Mouse (Mus musculus) lung, postnatal 10 days (tissue): Measurements from ENCODE around the gene Gpr176.

Experiments used
- DNase-seq: peaks from one replicate; pipeline ENCODE4 v3.0.0; 2021

Gene Gpr176

DNA sequence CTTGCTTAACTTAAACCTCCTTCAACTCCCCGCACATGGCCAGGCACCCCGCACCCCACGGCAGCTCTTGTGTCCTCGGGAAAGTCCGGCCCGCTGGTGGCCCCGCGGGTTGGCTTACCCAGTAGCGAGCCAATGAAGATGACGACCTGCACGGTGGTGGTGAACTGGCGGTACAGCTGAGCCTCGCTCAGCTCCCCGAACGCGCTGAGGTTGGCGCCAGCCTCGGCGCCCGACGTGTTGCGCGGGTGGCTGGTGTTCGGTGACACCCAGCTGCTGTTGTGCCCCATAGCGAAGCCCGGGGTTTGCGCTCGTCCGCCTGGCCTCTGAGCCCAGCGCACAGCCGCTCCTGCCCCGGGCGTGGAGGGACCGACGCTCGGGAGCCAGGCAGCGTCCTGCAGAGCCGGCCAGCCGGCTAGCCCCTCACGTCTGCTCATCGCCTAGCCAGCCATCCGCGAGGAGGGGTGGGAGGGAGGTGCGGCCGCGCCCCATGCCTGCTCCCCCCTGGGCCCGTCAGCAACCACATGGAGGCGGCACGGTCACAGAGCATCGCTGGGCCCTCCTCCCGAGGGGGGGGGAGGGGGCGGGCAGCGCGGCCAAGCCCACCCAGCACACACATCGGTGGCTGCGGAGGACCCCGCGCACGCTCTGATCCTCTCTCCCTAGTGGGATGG is at the start of gene Gpr176:
TSS of gene Gpr176 (minus strand) at position 519 of the 671 bp plus-strand sequence.
- DNase-seq: peak; percentile 31

DNA sequence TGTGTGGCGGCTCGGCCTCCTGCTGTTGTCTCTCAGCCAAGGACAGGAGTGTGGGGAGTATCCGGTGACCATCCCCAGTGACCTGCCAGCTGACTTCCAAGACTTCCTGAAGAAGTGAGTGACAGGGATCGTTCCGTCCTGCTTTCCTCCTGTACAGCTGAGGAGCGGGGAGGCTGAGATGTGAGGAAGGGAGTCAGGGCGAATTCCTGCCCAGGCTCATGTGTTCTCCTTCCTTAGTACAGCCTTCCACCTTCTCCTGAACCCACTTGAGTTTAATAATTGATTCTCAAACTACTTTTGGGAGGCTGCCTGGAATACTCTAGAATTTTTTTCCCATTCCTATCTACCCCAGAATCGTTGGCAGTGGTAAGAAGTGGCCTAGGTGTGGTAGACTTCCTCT is 49.2 kb upstream of the Gpr176 start:
- DNase-seq: peak; percentile 37

GRCm38 (mm10) chr2:118421951-118422350 is 48.7 kb upstream of the Gpr176 start:
- DNase-seq: peak; percentile 30

DNA sequence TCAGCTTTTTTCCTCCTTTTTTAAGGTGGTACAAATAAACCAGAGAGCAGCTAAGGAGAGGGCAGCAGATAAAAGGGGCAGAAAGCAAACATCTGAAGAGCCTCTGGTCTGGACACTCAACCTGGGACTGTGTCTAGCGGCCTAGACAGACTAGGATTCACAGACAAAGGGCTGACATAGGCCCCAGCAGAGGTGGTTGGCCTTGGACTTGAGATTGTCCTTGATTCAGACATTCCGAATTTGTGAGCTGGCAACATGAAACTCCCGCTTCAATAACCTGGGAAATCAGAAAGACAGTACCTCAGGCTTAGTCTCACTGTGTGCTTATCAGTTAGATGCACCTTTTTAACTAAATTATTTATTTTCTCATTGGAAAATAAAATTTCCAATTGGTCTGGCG is 44.9 kb upstream of the Gpr176 start:
- DNase-seq: no peak

- DNase-seq: no peak
Observed at GRCm38 (mm10) chr2:118415601-118416355, 42.6 kb upstream of the Gpr176 start.

GRCm38 (mm10) chr2:118412821-118413220 is 39.6 kb upstream of the Gpr176 start:
- DNase-seq: no peak

- DNase-seq: peak; percentile 21
Observed at GRCm38 (mm10) chr2:118408336-118408895, 35.2 kb upstream of the Gpr176 start.

- no peak for DNase-seq
Observed at GRCm38 (mm10) chr2:118406811-118407210, 33.6 kb upstream of the Gpr176 start.

DNA sequence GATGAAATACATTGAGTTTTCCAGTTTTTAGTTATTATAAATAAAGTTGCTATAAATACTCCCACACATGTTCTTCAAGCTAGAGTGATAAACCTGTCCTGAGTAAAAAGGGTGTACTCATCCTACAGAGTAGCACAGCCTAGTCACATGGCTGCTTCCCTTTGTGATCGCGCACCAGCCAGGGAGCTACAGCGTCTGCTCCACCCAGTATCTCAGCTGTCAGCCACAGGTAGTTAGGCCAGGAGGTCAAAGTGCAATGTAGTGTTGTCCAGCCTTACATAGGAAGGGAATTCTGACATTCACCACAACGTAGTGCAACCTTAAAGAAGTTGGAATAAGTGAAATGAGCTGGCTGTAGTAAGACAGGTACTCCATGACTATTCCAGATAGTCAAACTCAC is 32.3 kb upstream of the Gpr176 start:
- no peak for DNase-seq

GRCm38 (mm10) chr2:118404336-118404735 is 31.1 kb upstream of the Gpr176 start:
- no peak for DNase-seq

DNA sequence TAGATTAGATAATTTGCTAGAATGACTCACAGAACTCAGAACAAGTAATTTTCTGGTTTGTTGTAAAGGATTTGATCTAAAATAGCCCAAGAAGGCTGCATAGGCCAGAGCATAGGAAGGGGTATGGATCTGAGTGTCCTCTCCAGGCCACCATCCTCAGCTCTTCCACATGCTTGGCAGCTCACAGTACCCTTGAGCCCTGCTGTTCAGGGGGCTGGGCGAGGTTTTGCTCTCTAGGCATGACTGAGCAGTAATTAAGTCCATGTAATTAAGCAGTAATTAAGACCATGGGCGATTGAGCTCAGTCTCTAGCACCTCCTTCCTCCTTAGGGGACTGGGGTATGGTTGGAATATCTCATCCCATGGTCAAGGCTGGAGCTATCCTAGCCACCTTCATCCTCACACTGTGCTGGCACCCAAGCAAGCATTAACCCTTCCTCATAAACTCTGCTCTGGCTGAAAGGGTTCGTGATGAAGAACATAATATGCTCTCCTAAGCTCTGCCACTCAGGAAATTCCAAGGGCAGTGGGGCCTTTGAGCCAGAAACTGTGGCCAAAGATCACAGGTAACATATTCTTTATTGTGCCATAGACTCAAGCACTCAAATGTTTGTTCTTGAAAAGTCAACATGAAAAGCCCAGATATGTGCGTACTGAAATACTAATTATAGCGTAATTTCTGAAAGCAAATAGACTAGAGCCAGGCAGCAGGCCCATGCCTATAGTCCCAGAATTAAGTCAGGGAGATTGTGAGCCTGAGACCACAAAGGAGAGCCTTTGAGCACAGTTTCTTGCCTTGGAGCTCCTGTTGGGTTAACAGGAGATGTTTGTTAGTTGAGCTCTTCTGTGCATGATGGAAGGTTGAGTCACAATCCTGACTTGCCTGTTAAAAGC is 28.9 kb upstream of the Gpr176 start:
- DNase-seq: no peak

GRCm38 (mm10) chr2:118399751-118400150 is 26.5 kb upstream of the Gpr176 start:
- no peak for DNase-seq

DNA sequence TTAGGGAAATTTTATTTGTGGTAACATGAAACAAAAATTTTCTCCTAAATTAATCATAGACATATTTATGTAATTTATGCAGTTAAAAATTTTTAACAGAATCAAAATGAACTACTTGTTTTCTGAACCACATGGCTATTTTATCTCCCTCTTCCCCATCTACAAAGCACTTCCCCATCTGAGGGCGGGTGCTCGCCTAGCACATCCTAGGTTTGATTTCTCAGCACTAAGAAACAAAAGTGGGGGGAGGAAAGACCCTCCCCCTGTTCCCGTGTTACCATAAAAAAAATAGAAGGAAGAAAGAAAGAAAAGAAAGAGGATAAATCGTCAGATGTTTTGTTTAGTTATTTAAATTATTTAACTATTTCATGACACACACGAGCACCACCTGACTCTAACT is 18.0 kb upstream of the Gpr176 start:
- DNase-seq: no peak

DNA sequence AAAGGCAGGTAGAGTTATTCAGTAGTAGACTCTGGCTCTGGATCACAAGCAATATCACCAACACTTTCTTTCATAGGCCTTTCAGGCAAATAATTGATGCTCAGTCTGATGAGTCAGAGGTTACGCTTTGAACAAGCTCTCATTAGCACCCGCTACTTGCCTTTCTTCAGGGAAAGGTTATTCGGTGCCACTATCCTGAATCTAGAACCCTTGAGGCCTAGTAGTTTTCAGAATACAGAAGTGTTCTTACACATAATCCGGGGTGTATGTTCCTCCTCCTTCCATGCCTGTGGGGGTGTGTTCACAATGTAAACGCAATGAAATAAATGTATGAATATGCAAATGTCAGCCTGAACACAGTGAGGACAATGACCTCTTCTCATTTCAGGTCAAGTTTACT is 16.9 kb upstream of the Gpr176 start:
- DNase-seq: no peak

DNA sequence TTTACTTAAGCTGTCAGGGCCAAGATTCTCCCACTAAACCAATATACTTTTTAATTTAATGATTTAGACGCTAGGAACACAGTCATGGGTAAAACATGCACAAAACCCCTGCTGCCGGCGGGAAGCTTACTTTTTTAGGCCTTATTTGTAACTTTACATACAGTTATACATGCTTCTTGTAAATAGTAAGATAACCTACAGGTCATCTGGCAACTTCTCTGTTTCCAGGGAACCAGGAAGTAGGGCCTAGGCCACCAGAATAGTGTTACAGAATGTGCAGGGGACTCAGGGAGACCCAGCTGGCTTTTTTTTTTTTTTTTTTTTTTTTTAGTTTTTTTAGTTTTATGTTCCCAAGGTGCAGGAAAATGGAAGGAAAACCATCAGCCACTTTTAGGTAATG is 16.4 kb upstream of the Gpr176 start:
- no peak for DNase-seq

DNA sequence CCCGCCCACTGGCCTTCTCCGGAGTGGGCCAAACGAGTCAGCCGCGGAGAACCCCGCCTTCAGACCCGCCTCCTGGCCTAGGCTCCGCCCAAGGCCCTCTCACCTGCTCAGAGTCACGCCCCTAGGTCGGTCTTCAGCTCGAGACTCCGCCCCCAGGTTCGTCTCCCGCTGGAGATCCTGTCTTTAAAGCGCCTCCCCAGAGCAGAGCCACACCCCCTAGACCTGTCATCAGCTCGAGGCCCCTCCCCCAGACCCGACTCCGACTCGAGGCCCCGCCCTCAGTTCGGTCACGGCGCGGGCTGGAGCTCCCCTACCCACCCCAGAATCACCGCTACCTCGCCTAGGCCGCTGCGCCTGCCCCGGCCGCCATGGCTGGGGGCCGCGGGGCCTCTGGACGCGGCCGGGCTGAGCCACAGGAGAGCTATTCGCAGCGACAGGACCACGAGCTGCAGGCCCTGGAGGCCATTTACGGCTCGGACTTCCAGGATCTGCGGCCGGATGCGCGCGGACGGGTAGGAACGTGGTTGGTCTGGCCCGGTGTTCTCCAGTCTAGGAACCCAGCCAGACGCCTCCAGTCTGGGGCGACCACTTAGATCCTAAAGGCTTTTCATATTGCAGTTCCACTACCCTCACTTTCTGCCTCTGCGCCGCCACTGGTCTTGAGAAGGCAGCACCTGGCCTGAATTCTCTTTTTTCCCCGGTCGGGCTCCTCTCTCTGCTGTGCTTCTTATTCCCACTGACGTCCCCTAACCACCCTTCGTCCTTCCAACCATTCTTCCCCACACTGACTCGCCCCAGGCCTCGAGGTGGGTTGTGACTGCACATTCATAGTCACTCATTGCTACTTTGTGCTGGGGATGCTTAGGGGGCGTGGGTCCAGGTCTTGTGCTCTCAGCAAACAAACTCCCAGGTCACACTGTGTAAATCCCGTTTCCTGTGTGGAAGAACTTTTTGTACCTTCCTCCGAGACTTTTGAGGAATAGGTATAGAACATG is 15.4 kb upstream of the Gpr176 start, which contains the start of gene Eif2ak4:
TSS of gene Eif2ak4 (plus strand) at position 278 of the 995 bp plus-strand sequence.
- DNase-seq: peak; percentile 100

GRCm38 (mm10) chr2:118383387-118383786 is 10.2 kb upstream of the Gpr176 start:
- DNase-seq: no peak

- DNase-seq: no peak
Observed at GRCm38 (mm10) chr2:118379756-118380155, 6.5 kb upstream of the Gpr176 start.

GRCm38 (mm10) chr2:118375931-118376330 is 2.7 kb upstream of the Gpr176 start:
- no peak for DNase-seq

DNA sequence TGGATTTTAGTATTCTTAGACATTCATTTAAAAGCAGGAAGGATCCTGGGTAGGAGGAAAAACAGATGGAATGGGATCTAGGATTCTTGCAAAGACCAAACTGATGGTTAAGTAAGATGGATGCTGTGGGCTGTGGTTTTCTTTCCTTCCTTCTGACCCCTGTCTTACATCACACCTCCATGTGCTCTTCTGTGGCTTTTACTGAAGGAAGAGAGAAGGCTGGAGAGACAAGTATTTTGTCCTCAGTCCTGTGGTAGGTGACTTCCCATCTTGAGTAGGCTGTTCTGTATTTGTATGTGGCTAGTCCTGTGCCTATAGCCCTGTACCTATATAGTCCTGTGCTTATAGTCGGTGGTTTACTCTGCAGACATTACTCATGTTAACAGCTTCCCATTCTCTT is 2.3 kb upstream of the Gpr176 start:
- no peak for DNase-seq

GRCm38 (mm10) chr2:118373572-118374279 is 507 bp upstream of the Gpr176 start:
- peak; percentile 84 for DNase-seq
